Mouse (Mus musculus) testis, adult 2 months (tissue): ENCODE data around the gene Neurl1a.

Source experiments
- CTCF ChIP-seq: fragments of 200-500 bp; IDR thresholded peaks from 2 replicates; pipeline ENCODE4 v1.5.1; 2012; ENCODE audit warnings: low read depth, mild to moderate bottlenecking, inconsistent platforms, low read length, moderate library complexity; ENCODE audit not compliant: control insufficient read depth, insufficient read depth, insufficient replicate concordance
- POLR2A ChIP-seq: fragments of 200-500 bp; IDR thresholded peaks from 2 replicates; pipeline ENCODE4 v1.6.1; 2012; ENCODE audit warnings: low read depth, mild to moderate bottlenecking, inconsistent platforms, low read length, moderate library complexity; ENCODE audit not compliant: control insufficient read depth

DNA sequence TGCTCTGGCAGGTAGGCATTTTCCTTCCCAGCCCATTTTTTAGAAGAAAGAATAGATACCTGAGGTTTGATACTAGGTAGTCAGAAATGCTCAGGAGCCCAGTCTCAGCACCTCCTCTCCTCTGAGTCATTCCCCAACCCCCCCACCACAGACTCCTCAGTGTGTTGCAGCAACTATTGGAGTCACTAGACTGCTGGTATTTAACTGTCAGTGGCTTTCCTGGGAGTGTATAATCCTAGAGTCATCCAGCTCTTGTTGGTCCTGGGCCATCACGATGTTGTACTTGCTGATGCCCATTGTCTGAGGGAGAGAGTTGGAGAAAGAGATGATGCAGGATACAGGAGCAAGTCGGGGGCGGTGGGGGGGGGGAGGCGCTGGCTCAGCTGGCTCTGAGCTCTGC lies 42.4 kb downstream of the Neurl1a start:
- TF ChIP-seq POLR2A (no peak), CTCF (no peak)
